Mouse (Mus musculus) kidney, adult 2 months (tissue): ENCODE results near the gene Hcn4.

ENCODE experiments used
- CTCF ChIP-seq: fragments of 200-500 bp; conservative IDR thresholded peaks from 2 replicates; pipeline ENCODE4 v1.5.1; 2011; ENCODE audit warnings: low read depth, mild to moderate bottlenecking, control low read depth, low read length, moderate library complexity, mixed read lengths; ENCODE audit not compliant: insufficient read depth, insufficient read length
- POLR2A ChIP-seq: fragments of 200-500 bp; IDR thresholded peaks from one replicate; pipeline ENCODE4 v1.6.1; 2011; ENCODE audit warnings: low read depth, low read length, control low read depth

DNA sequence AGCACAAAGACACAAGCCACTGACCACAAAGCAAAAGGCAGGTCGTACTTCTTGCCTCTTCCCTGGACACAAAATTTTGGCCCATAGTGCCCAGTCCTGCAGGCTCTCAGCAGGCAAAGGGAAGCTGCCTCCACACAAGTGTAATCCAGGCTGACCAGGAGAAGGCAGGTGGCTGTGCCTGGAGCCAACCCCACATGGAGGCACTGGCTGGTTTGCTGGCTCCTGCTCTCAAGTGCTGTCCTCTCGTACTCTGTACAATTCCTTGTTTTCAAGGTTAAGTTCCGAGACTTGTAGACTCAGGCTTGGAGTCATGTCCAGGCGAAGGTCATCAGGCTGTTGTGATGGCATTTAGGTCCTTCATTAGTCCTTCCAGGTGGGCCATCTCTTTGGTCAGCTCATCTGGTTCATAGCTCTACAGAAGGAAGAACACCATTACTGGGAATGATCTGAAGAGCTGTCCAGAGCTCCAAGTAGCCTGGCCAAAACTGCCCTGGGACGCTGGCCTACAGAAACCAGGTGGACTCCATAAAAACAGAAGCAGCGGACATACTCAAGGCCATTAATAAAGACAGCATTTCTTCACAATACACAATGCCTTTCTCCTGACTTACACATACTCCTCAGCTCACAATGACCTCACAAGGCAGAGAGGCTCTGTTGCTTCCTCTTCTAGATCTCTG is 53.9 kb downstream of the Hcn4 start:
- TF ChIP-seq POLR2A: no peak
- no peak for TF ChIP-seq CTCF
